Mouse (Mus musculus): ENCODE data around the gene Fpr1. TPM values are rescaled to one million over a fixed set of nuclear protein-coding genes. Genes with fewer than 3 reads are reported as not detected.
"Not testable (repeated sequence)": the region's sequence is repeated elsewhere in the genome, so short reads cannot be mapped to it uniquely, and the experiment has no call there.

Gene Fpr1
- polyA plus RNA-seq, 1 experiment, result not detected

DNA sequence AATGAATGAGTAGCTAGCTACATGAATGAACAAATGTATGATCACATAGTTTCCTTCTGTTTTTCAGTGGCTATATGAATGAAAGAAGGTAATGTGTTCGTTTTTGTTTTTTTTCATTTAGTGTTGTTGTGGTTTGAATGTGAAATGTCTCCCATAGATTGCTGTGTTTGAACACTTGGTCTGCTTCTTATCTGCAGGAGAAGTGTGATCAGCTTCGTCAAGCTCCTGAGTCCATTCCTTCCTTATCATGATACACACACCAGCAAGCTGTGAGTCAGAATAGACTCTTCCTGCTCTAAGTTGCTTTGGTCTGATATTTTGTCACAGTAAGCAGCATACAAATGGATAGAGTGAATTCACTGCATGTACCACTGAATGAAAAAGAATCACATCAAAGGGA, 34.8 kb downstream of the Fpr1 start:
- no peak overlapping the region for H3K4me3 ChIP-seq (replicated peaks; ENCODE audit: insufficient read depth, low read depth, low read length)
- H3K27ac ChIP-seq (ENCODE audit: insufficient read depth, low read length), result no peak overlapping the region
- 85% methylated on average over 2 of the region's 2 CpGs for WGBS
- TF ChIP-seq POLR2A (IDR thresholded peaks at IDR 0.05; ENCODE audit: borderline replicate concordance, insufficient read depth, low read length), result no peak
- TF ChIP-seq CTCF (IDR thresholded peaks at IDR 0.05; ENCODE audit: borderline replicate concordance, insufficient read depth, low read depth, low read length), result no peak
- no peak for DNase-seq
- H3K27me3 ChIP-seq (ENCODE audit: control insufficient read depth, insufficient read depth, low read length), result no peaks in the 10 kb centered on the region
- H3K4me1 ChIP-seq (ENCODE audit: control insufficient read depth, insufficient read depth, low read length), result no peaks in the 10 kb centered on the region

GRCm38 (mm10) chr17:17845187-17846027, 38.3 kb downstream of the Fpr1 start:
- DNase-seq, result peak in 1 of 2 experiments; percentile 16

GRCm38 (mm10) chr17:17844606-17845005, 39.1 kb downstream of the Fpr1 start:
- not testable (repeated sequence) for H3K4me3 ChIP-seq (replicated peaks; ENCODE audit: insufficient read depth, low read depth, low read length); H3K27me3 ChIP-seq (ENCODE audit: control insufficient read depth, insufficient read depth, low read length); DNase-seq; H3K27ac ChIP-seq (ENCODE audit: insufficient read depth, low read length); H3K4me1 ChIP-seq (ENCODE audit: control insufficient read depth, insufficient read depth, low read length)
- 85% methylated on average over 3 of the region's 3 CpGs for WGBS

More at GRCm38 (mm10) chr17:17845187-17846027, 38.3 kb downstream of the Fpr1 start:
- 64% methylated on average over 10 of the region's 10 CpGs for WGBS
- no peak overlapping the region for H3K4me3 ChIP-seq (replicated peaks; ENCODE audit: insufficient read depth, low read depth, low read length)
- H3K4me1 ChIP-seq (ENCODE audit: control insufficient read depth, insufficient read depth, low read length), result no peaks in the 10 kb centered on the region
- H3K27me3 ChIP-seq (ENCODE audit: control insufficient read depth, insufficient read depth, low read length), result no peaks in the 10 kb centered on the region
- no peak overlapping the region for H3K27ac ChIP-seq (ENCODE audit: insufficient read depth, low read length)
- 0 out of 2 replicates have a peak, but pooled peaks have one; percentile 16 for TF ChIP-seq CTCF (IDR thresholded peaks at IDR 0.05; ENCODE audit: borderline replicate concordance, insufficient read depth, low read depth, low read length)
- no peak for TF ChIP-seq POLR2A (IDR thresholded peaks at IDR 0.05; ENCODE audit: borderline replicate concordance, insufficient read depth, low read length)

DNA sequence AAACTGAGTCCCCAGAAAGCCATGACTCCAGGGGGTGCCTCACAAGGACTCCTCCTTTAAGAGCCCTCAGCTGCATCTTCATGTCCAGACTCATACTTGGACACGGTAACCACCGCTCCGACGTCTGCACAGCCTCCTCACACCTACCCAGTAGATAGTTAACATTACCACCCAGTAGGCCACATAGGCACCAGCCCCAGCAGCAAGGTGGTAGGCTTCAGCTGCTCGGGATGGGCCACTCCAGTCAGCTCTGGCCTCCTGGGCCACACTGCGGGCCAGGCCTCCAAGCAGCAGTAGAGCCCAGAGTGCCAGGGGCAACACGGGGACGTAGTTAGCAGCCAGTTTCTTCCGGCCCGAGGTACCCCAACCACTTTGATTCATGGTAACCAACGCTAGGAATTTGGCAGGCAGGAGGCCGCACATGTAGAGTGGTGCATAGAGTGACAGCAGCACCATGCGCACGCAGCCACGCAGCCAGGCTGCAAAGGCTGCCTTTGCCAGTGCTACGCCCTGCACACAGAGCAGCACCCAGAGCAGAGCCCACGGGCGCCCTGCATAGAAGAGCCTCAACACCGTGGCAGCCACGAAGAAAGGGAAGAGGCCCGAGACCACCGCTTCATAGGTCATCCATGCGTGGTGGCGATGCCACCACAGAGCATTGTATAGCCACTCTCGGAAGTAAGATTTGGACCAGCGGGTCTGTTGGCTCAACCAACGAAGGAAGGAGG, 40.0 kb downstream of the Fpr1 start:
- no peaks in the 10 kb centered on the region for H3K27me3 ChIP-seq (ENCODE audit: control insufficient read depth, insufficient read depth, low read length)
- DNase-seq, result peak in 1 of 2 experiments; percentile 33
- no peak overlapping the region for H3K27ac ChIP-seq (ENCODE audit: insufficient read depth, low read length)
- peak; percentile 12; the same call in 1 of the 2 replicates for TF ChIP-seq POLR2A (IDR thresholded peaks at IDR 0.05; ENCODE audit: borderline replicate concordance, insufficient read depth, low read length)
- no peak for TF ChIP-seq CTCF (IDR thresholded peaks at IDR 0.05; ENCODE audit: borderline replicate concordance, insufficient read depth, low read depth, low read length)
- no peaks in the 10 kb centered on the region; the same call in 1 of the 2 replicates for H3K4me1 ChIP-seq (ENCODE audit: control insufficient read depth, insufficient read depth, low read length)
- no peak overlapping the region for H3K4me3 ChIP-seq (replicated peaks; ENCODE audit: insufficient read depth, low read depth, low read length)
- 52% methylated on average over 27 of the region's 27 CpGs for WGBS

GRCm38 (mm10) chr17:17840796-17841195, 42.9 kb downstream of the Fpr1 start:
- H3K4me3 ChIP-seq (replicated peaks; ENCODE audit: insufficient read depth, low read depth, low read length), result no peak overlapping the region
- 91% methylated on average over 7 of the region's 7 CpGs for WGBS
- no peak for TF ChIP-seq POLR2A (IDR thresholded peaks at IDR 0.05; ENCODE audit: borderline replicate concordance, insufficient read depth, low read length)
- no peaks in the 10 kb centered on the region for H3K27me3 ChIP-seq (ENCODE audit: control insufficient read depth, insufficient read depth, low read length)
- H3K27ac ChIP-seq (ENCODE audit: insufficient read depth, low read length), result no peak overlapping the region
- H3K4me1 ChIP-seq (ENCODE audit: control insufficient read depth, insufficient read depth, low read length), result peaks cover 4% of the 10 kb centered on the region
- no peak for DNase-seq

GRCm38 (mm10) chr17:17839276-17839675, 44.5 kb downstream of the Fpr1 start:
- no peak overlapping the region for H3K27ac ChIP-seq (ENCODE audit: insufficient read depth, low read length)
- H3K4me1 ChIP-seq (ENCODE audit: control insufficient read depth, insufficient read depth, low read length), result peaks cover 4% of the 10 kb centered on the region
- TF ChIP-seq POLR2A (IDR thresholded peaks at IDR 0.05; ENCODE audit: borderline replicate concordance, insufficient read depth, low read length), result no peak
- no peak for TF ChIP-seq CTCF (IDR thresholded peaks at IDR 0.05; ENCODE audit: borderline replicate concordance, insufficient read depth, low read depth, low read length)
- no peak for DNase-seq
- 95% methylated on average over 2 of the region's 2 CpGs for WGBS
- H3K27me3 ChIP-seq (ENCODE audit: control insufficient read depth, insufficient read depth, low read length), result no peaks in the 10 kb centered on the region
- H3K4me3 ChIP-seq (replicated peaks; ENCODE audit: insufficient read depth, low read depth, low read length), result no peak overlapping the region

DNA sequence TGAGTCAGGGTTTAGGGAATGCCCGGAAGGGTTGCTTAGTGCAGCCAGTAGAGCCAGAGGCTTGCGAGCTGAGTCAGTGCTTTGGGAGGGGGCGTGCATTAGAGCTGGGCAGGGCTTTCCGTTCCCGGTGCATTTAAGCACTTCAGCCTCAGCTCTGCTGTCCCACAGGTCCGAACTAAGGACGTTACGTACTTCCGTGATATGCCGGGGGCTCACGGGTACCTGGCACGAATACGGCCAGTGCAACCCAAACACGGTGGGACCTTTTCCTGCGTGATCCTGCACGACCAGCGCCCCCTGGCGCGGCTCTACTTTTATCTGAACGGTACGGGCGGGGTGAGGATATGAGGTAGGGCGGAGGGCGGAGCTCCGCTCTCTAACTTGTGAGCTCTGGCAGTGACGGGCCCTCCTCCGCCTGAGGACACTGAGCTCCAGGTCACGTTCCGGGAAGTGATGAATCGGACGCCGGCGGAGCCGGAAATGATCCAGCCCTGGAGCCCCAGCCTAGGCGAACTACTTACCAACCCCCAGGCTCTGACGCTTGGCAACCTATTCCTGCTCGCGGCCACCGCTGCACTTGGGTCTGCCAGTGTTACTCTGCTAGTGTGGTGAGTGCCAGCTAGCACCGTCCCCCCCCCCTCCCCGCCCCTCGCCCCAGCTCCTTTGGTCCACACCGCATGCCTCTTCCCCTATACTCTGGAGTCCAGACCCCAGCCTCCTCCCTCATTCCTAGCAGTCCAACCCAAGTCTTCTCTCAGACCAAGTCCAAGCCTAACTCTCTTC, 45.6 kb downstream of the Fpr1 start:
- H3K27me3 ChIP-seq (ENCODE audit: control insufficient read depth, insufficient read depth, low read length), result no peaks in the 10 kb centered on the region
- peak overlapping the region; percentile 78 for H3K27ac ChIP-seq (ENCODE audit: insufficient read depth, low read length)
- peak; percentile 96 to 97 for DNase-seq
- WGBS, result under 1% methylated on average over 42 of the region's 43 CpGs
- H3K4me1 ChIP-seq (ENCODE audit: control insufficient read depth, insufficient read depth, low read length), result peaks cover 4% of the 10 kb centered on the region
- peak overlapping the region; percentile 80 for H3K4me3 ChIP-seq (replicated peaks; ENCODE audit: insufficient read depth, low read depth, low read length)
- peak; percentile 71; the same call in 1 of the 2 replicates for TF ChIP-seq CTCF (IDR thresholded peaks at IDR 0.05; ENCODE audit: borderline replicate concordance, insufficient read depth, low read depth, low read length)
- peak; percentile 49; the same call in 1 of the 2 replicates for TF ChIP-seq POLR2A (IDR thresholded peaks at IDR 0.05; ENCODE audit: borderline replicate concordance, insufficient read depth, low read length)
